Mouse (Mus musculus): Measurements from ENCODE around the gene 1700029I15Rik.

1700029I15Rik gene

DNA sequence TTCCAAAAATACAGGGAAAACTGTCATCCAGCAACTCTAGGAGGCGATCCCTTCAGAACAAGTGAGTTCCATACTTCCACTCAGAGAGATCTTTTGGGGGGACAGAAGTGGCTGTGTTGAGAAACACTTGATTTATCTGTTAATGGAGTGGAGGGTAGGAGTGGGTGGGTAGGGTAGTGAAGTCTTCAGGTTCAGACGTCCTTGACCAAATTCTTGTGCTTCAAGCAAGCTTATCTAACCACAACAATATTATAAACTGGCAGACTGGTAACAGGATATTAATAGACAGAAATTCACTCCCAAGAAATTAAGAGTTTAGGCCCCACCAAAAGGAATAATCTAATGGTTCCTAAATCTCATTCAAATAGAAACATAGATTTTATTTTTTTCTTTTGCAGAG lies 47.8 kb downstream of the 1700029I15Rik start:
- DNase-seq, result no peak

DNA sequence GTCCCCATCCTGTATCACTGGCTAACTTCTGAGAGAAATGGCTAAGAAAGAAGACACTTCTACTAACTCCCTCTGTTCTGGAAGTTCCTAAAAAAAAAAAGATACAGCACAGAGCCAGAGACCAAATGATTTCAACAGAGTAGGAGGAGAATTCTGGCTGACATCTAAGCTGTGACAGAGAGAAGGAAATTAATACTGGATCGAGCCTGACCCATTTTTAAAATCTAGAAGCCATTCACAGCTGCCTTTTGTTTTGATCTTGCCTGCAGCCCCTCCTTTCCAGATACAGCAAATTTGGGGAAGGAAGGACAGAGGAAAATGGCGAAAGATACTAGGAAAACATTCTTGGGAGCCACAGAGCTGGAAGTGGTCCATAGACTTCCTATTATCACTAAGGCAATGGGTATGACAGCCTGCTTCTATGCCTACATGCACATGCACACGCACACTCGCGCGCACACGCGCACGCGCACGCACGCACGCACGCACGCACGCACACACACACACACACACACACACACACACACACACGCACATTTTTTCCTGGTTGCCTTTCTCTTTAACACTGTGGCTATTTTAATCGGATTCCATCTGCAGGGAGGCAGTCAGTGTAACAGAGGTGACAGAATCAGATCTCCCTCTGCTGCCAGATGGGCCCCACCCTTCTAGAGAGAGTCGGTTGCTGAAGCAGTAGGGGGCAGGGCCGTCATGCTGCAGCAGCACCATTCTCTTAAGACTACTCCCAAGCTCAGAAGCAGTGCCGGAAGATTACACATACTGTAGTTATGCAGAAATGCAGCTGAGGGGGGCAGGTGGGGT lies 48.6 kb downstream of the 1700029I15Rik start:
- no peak for DNase-seq

DNA sequence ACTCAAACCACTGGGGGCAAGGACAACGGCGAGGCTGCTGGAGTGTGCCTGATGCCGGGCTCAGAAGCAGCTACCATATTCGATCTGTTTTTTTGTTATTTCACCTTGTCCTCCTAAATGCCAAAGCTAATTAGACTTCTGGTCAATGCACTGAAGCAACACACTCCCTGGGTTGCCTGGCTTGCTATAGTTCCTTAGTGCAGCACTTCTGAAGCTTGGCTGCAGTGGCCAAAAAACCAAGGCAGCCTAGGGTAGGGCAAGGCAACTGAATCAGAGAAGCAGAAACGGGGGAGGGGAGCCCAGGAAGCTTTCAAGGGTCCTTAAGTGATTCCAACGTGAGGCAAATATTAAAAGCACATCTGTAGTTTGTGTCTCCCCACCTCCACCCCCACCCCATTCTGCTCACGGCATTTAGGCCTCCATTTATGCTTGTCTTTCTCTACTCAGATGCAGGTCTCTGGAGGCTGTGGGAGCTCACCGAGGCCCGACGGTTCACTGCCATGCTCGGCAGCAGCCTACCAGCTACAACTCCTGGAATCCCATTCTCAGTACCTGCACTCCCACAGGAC lies 49.4 kb downstream of the 1700029I15Rik start:
- DNase-seq, result no peak

DNA sequence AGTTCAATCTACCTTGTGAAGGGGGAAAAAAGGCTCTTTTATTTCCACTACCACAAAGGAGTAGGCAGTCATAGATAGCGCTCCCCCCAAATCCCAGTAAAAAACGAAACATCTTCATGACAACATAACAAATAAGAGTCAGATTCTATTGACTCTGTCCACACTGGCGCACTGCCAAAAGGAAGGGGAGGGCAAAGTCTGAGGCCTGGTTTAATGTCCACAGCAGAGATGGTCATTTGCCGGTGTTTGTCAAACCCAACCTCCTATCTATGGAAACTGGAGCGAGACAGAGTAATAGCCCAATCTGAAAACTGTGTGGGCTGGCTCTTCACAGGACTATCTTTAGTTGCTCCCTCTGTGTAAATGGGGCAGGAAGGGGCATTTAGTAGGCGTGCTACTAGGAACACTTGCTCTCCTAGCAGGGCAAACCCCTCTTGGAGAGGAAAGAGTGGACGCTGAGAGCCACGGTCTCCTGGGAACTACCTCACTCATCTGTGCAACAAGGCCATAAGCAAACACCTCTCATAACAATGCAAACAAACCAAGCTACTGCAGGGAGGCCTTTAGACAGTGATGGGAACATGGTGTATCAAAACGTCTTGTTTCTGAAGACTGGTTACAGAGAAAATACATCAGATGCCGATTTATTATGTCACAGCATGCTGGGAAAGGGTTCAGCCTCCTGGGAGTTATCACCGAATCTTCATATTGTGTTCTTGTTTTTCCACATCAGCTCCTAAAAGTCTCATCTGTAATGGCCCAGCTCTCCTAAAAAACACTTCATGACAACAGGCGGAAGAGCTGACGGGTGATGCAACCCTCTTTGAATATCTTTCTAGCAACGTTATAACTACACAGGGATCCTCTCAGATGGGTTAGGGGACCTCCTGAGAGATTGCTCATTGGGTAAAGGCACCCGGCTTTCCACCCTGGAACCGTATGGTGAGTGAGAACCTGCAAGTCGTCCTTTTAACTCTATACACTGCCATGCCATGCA lies 50.3 kb downstream of the 1700029I15Rik start:
- no peak for DNase-seq

DNA sequence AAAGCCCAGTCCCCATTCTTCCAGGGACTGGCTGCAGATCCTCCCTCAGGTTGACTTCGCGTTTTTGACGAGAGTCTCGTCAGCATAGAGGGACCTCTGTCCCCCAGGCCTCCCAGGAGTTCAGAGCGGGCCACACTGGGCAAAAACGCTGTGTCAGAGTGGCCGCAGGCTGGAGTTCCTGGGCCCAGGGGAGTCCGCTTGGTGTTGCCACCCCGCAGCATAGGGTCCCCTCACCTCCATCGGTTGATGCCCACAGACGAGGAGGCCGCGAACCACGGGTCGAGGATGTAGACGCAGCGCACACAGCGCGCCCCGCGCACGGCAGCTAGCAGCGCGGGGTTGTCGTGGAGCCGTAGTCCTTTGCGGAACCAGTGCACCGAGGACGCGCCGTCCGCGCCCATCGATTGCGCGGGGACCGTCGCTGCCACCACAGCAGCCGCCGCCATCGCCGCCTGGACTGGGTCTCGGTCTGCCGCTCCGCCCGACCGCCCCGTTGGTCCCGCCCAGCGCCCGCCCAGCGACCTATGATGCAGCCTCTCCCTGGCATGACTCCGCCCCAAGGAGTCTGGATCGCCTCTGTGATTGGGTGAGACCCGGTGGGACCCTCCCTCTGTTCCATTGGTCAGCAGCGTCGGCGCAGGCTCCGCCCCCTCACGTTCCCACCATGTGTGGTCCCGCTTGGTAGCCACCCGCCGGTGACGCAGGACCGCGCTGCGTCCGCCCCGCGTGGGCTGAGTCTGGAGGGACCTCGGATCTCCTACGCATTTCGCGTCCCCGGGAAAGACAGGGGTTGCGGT lies 51.4 kb downstream of the 1700029I15Rik start, which contains the start of gene Cry2:
TSS of gene Cry2 (minus strand) at position 466 of the 797 bp plus-strand sequence.
- peak; percentile 97 to 98 for DNase-seq

DNA sequence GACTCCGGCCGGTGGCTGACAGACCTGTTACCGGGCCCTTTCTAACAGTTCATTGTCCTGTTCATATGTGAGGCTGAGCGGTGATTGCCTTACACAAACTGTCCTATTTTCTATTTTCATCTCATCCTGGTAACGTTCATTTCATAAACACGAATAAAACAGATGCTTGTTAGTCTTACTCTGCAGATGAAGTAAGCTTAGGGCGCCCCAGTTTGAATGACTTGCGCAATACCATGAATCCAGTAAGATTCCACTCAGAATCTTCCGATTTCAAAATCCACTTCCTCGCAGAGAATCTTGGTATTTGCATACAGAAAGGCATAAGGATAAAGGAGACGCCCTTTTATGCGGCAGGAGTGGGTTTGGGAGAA lies 52.0 kb downstream of the 1700029I15Rik start:
- no peak for DNase-seq

DNA sequence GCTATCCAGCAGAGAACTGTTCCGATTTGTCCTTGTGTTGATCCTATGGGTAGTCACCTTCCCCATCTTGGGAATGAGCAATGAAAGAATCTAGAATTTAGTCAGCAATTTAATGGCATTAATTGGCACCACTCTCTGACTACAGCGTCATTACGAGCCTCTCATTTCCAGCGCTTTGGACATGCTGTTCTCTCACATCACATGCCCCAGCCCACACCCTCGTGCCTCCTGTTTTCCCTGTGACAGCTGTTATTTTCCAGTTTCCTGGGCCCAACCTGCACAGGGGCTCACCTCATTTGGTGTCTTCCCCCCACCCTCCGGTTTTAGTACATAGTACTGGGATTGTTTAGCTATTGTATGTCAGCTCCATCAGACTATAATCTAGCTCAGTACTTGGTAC lies 52.7 kb downstream of the 1700029I15Rik start:
- DNase-seq, result no peak

Measured in B cell, adult 2 months (primary cell).